Mouse (Mus musculus): ENCODE results near the gene Rpl36-ps4.
"Not testable (repeated sequence)": the region's sequence is repeated elsewhere in the genome, so short reads cannot be mapped to it uniquely, and the experiment has no call there.

Rpl36-ps4 gene

GRCm38 (mm10) chr17:87936156-87936555 is 15.4 kb downstream of the Rpl36-ps4 start:
- no peak for DNase-seq (ENCODE audit: low read depth, low spot score)

GRCm38 (mm10) chr17:87948965-87949584 is 28.3 kb downstream of the Rpl36-ps4 start:
- peak; percentile 67 for DNase-seq (ENCODE audit: low read depth, low spot score)

- not testable (repeated sequence) for DNase-seq (ENCODE audit: low read depth, low spot score)
Observed at GRCm38 (mm10) chr17:87954618-87955124, 33.9 kb downstream of the Rpl36-ps4 start.

GRCm38 (mm10) chr17:87957096-87957840 is 36.5 kb downstream of the Rpl36-ps4 start:
- no peak for DNase-seq (ENCODE audit: low read depth, low spot score)

GRCm38 (mm10) chr17:87958283-87958682 is 37.5 kb downstream of the Rpl36-ps4 start:
- no peak for DNase-seq (ENCODE audit: low read depth, low spot score)

GRCm38 (mm10) chr17:87959406-87959805 is 38.6 kb downstream of the Rpl36-ps4 start:
- DNase-seq (ENCODE audit: low read depth, low spot score): not testable (repeated sequence)

- DNase-seq (ENCODE audit: low read depth, low spot score): not testable (repeated sequence)
Observed at GRCm38 (mm10) chr17:87959931-87960330, 39.2 kb downstream of the Rpl36-ps4 start.

GRCm38 (mm10) chr17:87963081-87964075 is 42.6 kb downstream of the Rpl36-ps4 start:
- DNase-seq (ENCODE audit: low read depth, low spot score): no peak

GRCm38 (mm10) chr17:87968483-87968926 is 47.7 kb downstream of the Rpl36-ps4 start:
- not testable (repeated sequence) for DNase-seq (ENCODE audit: low read depth, low spot score)

Measured in CD4-positive helper T cell, adult 2 months (primary cell).